Mouse (Mus musculus) monocyte, adult 2 months (primary cell): ENCODE results near the gene Mllt10.

ENCODE experiments used
- DNase-seq, 2 experiments: peaks; one replicate each; pipeline ENCODE4 v3.0.0; 2022; ENCODE audit warnings: low spot score in 2 of 2, low read depth in 1 of 2

Gene Mllt10

GRCm38 (mm10) chr2:18235524-18235923 is 180.5 kb downstream of the Mllt10 start:
- DNase-seq: no peak

- no peak for DNase-seq
Measured at GRCm38 (mm10) chr2:18249224-18249623, 194.2 kb downstream of the Mllt10 start.
